Mouse (Mus musculus) heart, embryonic 12.5 days (tissue): Measurements from ENCODE around the gene B3glct. TPM values are rescaled to one million over a fixed set of nuclear protein-coding genes. Genes with fewer than 3 reads are reported as not detected.

Experiments
- ATAC-seq: fragments of 200-750 bp; cut with Nextera tagmentation; 2 replicates; pipeline ENCODE4 v1.8.0; 2017; ENCODE audit warnings: moderate TSS enrichment, moderate library complexity; ENCODE audit not compliant: insufficient number of reproducible peaks, low FRiP score
- H3K27ac ChIP-seq: fragments of 300-500 bp; sonication (generic); 2 replicates; pipeline ENCODE4 v1.5.1; 2016; ENCODE audit warnings: mild to moderate bottlenecking, moderate library complexity; ENCODE audit not compliant: poor library complexity, severe bottlenecking
- H3K27me3 ChIP-seq: fragments of 300-500 bp; sonication (generic); replicated peaks from 2 replicates; pipeline ENCODE4 v1.6.1; 2016; ENCODE audit warnings: mild to moderate bottlenecking, moderate library complexity
- H3K36me3 ChIP-seq: fragments of 300-500 bp; sonication (generic); 2 replicates; pipeline ENCODE4 v1.6.1; 2016; ENCODE audit warnings: mild to moderate bottlenecking, moderate library complexity
- H3K4me1 ChIP-seq: fragments of 300-500 bp; sonication (generic); replicated peaks from 2 replicates; pipeline ENCODE4 v1.6.1; 2016; ENCODE audit warnings: mild to moderate bottlenecking
- H3K4me2 ChIP-seq: fragments of 300-500 bp; sonication (generic); 2 replicates; pipeline ENCODE4 v1.6.1; 2016; ENCODE audit warnings: mild to moderate bottlenecking, moderate library complexity
- H3K4me3 ChIP-seq: fragments of 300-500 bp; sonication (generic); 2 replicates; pipeline ENCODE4 v1.5.1; 2016; ENCODE audit warnings: mild to moderate bottlenecking
- H3K9ac ChIP-seq: fragments of 300-500 bp; sonication (generic); 2 replicates; pipeline ENCODE4 v1.6.1; 2016; ENCODE audit warnings: mild to moderate bottlenecking, moderate library complexity
- H3K9me3 ChIP-seq: fragments of 300-500 bp; sonication (generic); replicated peaks from 2 replicates; pipeline ENCODE4 v1.6.1; 2016; ENCODE audit warnings: mild to moderate bottlenecking, moderate library complexity
- WGBS: fragments of 180-500 bp; shearing (Covaris S2); methylation state at CpG from one replicate; pipeline ENCODE4 v1.1.7; 2016; 5-methylcytosine and 5-hydroxymethylcytosine counted together
- polyA plus RNA-seq: library from polyadenylated mRNA; unstranded; fragments of >200 nt; fragmentation: Nextera tagmentation; extraction: Ambion mirVana; gene quantifications from 2 replicates; pipeline ENCODE4 v1.2.1, GENCODE M21; 2016

Gene B3glct
- polyA plus RNA-seq, result 12.0 and 13.9 TPM in 2 replicates

- Histone ChIP-seq H3K4me3 (peak within 1 kb of the TSS; percentile 85), H3K9me3 (no peaks in the 10 kb centered on the region), H3K27me3 (no peaks in the 10 kb centered on the region; the same call in 1 of the 2 replicates), H3K36me3 (no peaks in the 10 kb centered on the region), H3K4me1 (peaks cover 9% of the 10 kb centered on the region), H3K27ac (peak within 1 kb of the TSS; percentile 68), H3K4me2 (peak within 1 kb of the TSS; percentile 94), H3K9ac (peak within 1 kb of the TSS; percentile 94)
- ATAC-seq, result peak; percentile 98
- WGBS, result under 1% methylated on average over 101 of the region's 106 CpGs
Observed at GRCm38 (mm10) chr5:149678100-149678989, at the start of gene B3glct. TSS of gene B3glct (plus strand) at chr5:149678230.

DNA sequence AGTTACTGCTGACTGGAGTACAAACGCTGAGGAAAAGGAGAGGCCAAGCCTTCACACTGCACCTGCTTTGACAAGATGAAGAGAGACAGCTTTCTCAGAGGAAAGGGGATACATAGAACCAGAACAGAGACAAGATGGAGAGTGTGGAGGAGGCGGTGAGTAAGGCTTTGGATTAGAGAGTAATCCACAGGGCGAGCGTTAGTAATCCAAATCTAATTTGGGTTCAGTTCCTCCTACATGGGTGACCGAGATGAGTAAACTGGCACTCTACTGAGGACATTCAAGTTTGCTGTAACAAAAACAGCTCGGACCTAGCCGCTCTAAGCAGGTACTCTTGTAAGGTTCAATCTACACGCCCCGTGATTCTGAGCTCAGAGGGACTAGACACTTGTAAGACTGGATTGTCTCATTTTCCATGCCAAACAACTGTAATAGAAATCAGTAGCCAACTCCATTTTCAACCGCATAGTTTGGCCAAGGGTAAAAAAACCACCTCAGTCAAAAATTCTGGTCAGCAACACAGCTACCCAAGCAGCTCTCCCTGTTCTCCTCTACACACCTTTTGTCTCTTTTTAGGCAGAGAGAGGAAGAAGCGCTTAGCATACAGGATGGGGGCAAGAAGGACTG is 43.5 kb upstream of the B3glct start:
- Histone ChIP-seq H3K4me3 (peak overlapping the region; percentile 81), H3K27ac (no peak overlapping the region), H3K4me1 (peaks cover 13% of the 10 kb centered on the region), H3K9me3 (no peaks in the 10 kb centered on the region), H3K27me3 (no peaks in the 10 kb centered on the region), H3K36me3 (peaks cover 38% of the 10 kb centered on the region), H3K4me2 (peak overlapping the region; percentile 93), H3K9ac (peak overlapping the region; percentile 45)
- no peak for ATAC-seq
- 75% methylated on average over 11 of the region's 11 CpGs for WGBS

- peak overlapping the region; percentile 86 for H3K27ac ChIP-seq
- peaks cover 28% of the 10 kb centered on the region for H3K36me3 ChIP-seq
- under 1% methylated on average over 24 of the region's 24 CpGs for WGBS
- peak overlapping the region; percentile 93 for H3K4me2 ChIP-seq
- H3K9me3 ChIP-seq, result no peaks in the 10 kb centered on the region
- H3K9ac ChIP-seq, result peak overlapping the region; percentile 89
- peaks cover 13% of the 10 kb centered on the region for H3K4me1 ChIP-seq
- H3K27me3 ChIP-seq, result no peaks in the 10 kb centered on the region
- peak overlapping the region; percentile 81 for H3K4me3 ChIP-seq
- ATAC-seq, result no peak; the same call in 1 of the 2 replicates
Observed at GRCm38 (mm10) chr5:149635556-149635955, 42.5 kb upstream of the B3glct start.

DNA sequence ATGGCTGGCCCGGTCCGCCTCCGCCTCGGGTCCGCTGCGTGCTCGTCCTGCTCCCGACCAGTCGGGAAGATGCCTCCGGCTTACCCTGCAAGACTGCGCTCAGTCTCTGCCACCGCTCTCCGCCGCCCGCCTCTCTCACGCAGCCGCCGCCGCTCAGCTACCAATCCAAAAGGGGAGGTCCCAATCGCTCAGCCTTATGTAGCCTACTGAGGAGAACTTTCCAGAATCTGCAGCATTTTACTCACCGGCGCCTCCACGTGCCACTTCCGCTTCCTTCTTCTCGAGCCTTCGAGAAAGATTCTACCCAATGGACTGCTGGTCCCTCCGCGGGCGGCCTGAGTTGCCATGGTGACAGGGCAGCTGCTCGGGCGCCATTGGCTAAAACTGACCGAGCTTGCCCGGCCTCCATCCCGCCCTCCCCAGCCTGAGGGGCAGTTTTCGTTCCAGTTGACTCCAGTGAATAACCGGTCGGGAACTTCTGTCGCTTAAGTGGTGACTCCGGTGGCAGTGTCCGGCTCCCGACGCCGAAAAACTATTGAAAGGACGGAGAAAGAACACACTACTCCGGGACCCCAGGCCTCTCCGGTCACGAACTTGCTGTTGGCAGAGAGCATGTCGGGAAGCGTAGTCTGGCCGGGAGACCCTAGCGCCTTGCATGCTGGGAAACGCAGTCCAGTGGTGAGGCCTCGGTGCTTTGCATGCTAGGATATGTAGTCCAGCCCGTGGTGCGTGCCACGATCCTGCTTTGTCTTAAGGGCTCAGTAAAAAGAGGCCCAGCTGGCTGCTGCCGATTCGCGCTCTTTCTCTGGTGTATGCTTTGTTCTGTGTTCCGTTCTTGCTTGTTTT is 41.7 kb upstream of the B3glct start, which contains the start of gene Hsph1:
Gene Hsph1, minus strand, starts transcription at position 302 of the 846 bp plus-strand sequence.
- WGBS, result 0% methylated on average over 60 of the region's 60 CpGs
- ATAC-seq, result peak; percentile 99
- H3K4me2 ChIP-seq, result peak within 1 kb of the TSS; percentile 93
- H3K9ac ChIP-seq, result peak within 1 kb of the TSS; percentile 89
- H3K4me1 ChIP-seq, result peaks cover 13% of the 10 kb centered on the region
- no peaks in the 10 kb centered on the region for H3K27me3 ChIP-seq
- H3K27ac ChIP-seq, result peak within 1 kb of the TSS; percentile 86
- H3K36me3 ChIP-seq, result peaks cover 20% of the 10 kb centered on the region
- no peaks in the 10 kb centered on the region for H3K9me3 ChIP-seq
- peak within 1 kb of the TSS; percentile 81 for H3K4me3 ChIP-seq

GRCm38 (mm10) chr5:149637306-149637705 is 40.7 kb upstream of the B3glct start:
- no peak overlapping the region for H3K4me2 ChIP-seq
- H3K27me3 ChIP-seq, result no peaks in the 10 kb centered on the region
- WGBS, result 68% methylated on average over 8 of the region's 8 CpGs
- ATAC-seq, result no peak
- H3K4me1 ChIP-seq, result peaks cover 13% of the 10 kb centered on the region
- H3K36me3 ChIP-seq, result peaks cover 11% of the 10 kb centered on the region
- H3K9ac ChIP-seq, result no peak overlapping the region
- no peak overlapping the region for H3K27ac ChIP-seq
- no peaks in the 10 kb centered on the region for H3K9me3 ChIP-seq
- H3K4me3 ChIP-seq, result no peak overlapping the region

DNA sequence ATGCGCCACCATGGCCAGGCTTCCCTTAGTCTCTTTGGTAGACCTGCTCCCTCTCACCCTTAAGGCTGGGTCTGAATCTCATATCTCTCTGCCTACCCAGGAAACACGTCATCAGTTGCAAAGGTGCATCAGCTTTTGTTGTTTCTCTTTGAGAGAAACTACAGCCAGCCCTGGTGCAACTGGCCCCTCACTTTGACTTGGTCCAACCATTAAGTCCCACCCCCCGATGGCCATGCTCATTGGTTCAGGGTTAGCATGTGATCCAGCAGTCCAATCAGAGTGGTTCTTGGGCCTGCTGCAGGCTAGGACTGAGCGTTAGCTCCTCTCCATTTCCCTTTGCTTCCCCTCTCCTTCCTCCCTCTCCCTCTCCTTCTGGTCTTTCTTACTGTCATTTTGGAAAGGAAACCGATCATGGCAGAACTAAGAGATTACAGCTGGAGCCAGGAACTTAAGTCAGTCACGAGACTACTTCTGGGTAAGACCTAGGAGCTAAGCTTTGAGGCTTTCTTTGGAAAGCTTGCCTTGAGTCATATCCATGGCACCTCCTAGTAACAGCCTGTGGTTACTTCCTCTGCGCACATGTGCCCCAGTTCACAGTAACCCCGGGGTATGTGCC is 36.6 kb upstream of the B3glct start:
- Histone ChIP-seq H3K27me3 (no peaks in the 10 kb centered on the region), H3K4me3 (no peak overlapping the region), H3K9ac (no peak overlapping the region), H3K36me3 (no peaks in the 10 kb centered on the region), H3K4me2 (no peak overlapping the region), H3K9me3 (no peaks in the 10 kb centered on the region), H3K4me1 (no peaks in the 10 kb centered on the region), H3K27ac (no peak overlapping the region)
- WGBS, result 71% methylated on average over 8 of the region's 8 CpGs
- ATAC-seq, result peak; percentile 78

GRCm38 (mm10) chr5:149642366-149642765 is 35.7 kb upstream of the B3glct start:
- H3K27ac ChIP-seq, result no peak overlapping the region

DNA sequence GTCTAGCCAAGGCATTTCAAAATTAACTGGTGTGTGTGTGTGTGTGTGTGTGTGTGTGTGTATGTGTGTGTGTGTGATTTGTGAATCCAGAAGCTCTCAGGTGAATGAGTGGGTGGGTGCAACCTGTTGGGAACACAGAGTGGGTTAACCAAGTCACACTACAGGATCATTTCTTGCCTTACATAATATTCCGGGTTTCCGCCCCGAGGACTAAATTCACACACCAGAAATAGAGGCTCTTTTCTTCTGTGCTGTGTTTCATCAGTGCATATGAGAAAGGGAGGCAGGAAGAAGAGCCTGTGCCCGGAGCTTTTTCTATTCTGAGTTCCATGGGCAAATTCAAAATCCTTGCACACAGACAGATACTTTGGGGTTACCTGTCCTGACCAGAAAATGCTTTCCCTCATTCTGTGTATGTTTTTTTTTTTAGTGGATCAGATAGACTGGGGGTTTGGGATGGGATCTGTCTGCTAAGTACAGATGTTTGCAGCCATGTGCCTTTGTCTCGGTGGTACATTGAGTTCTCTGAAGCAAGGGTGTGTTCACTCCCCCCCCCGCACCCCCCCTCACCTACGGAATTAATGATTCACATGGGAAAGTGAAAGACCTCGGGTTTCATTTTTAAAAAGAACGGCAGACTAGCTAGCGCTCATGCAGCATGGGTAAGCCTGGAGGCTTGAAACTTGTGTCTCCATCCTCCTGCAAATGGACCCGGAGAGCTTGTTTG is 35.1 kb upstream of the B3glct start:
- Histone ChIP-seq H3K9me3 (no peaks in the 10 kb centered on the region), H3K27ac (no peak overlapping the region), H3K4me2 (no peak overlapping the region), H3K4me1 (peaks cover under 1% of the 10 kb centered on the region), H3K4me3 (no peak overlapping the region), H3K9ac (no peak overlapping the region), H3K27me3 (no peaks in the 10 kb centered on the region), H3K36me3 (no peaks in the 10 kb centered on the region)
- WGBS, result 80% methylated on average over 11 of the region's 11 CpGs
- no peak for ATAC-seq

More at GRCm38 (mm10) chr5:149642366-149642765, 35.7 kb upstream of the B3glct start:
- Histone ChIP-seq H3K9me3 (no peaks in the 10 kb centered on the region), H3K9ac (no peak overlapping the region), H3K36me3 (no peaks in the 10 kb centered on the region), H3K4me1 (no peaks in the 10 kb centered on the region), H3K27me3 (no peaks in the 10 kb centered on the region), H3K4me3 (no peak overlapping the region), H3K4me2 (no peak overlapping the region)
- 61% methylated on average over 6 of the region's 6 CpGs for WGBS
- ATAC-seq, result 0 out of 2 replicates have a peak, but pooled peaks have one; percentile 54

DNA sequence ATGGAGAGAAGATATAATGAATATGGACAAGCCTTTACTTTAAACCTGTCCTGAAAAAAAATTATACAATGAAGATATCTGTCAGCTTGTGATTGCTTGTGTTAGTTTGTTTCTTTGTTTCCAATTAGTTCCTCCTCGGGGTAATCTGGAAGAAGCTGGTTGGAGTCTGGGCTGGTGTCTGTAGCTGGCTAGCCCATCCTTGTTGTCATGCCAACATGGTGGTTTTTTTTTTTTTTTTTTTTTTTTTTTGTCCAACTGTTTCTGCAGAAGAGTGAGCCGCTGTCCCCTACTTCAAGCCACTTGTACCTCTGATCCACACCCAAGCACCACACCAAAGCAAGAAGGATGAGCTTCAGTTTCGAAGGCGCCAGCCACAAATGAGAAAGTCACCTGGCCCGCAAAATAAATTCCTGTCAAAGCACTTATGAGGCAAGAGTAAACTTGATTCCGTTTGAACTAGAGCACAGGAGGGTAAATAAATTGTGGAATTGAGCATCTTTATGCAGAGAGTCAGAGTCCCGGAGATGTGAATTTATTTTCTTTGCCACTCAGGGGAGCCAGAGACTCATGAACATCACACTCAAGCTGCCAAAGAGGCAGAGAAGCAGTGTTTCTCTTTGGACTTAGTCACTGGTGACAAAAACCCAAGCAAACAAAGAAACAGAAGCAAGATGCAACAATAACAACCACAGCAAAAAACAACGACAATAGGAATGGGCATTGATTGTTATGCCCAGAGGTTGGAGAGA is 30.5 kb upstream of the B3glct start:
- Histone ChIP-seq H3K27ac (no peak overlapping the region), H3K4me1 (peaks cover 19% of the 10 kb centered on the region), H3K9me3 (no peaks in the 10 kb centered on the region), H3K36me3 (no peaks in the 10 kb centered on the region), H3K4me2 (no peak overlapping the region), H3K9ac (no peak overlapping the region), H3K4me3 (no peak overlapping the region), H3K27me3 (no peaks in the 10 kb centered on the region)
- 77% methylated on average over 8 of the region's 8 CpGs for WGBS
- no peak for ATAC-seq
